Mouse (Mus musculus) cerebellum, adult 2 months (tissue): Measurements from ENCODE around the gene Ubl4b.

Source experiments
- CTCF ChIP-seq: fragments of 200-500 bp; IDR thresholded peaks from 2 replicates; pipeline ENCODE4 v1.5.1; 2011; ENCODE audit warnings: low read depth, mild to moderate bottlenecking, control low read depth, low read length, moderate library complexity, borderline replicate concordance; ENCODE audit not compliant: insufficient read depth
- POLR2A ChIP-seq: fragments of 200-500 bp; IDR thresholded peaks from 2 replicates; pipeline ENCODE4 v1.6.1; 2011; ENCODE audit warnings: low read length, control low read depth, borderline replicate concordance; ENCODE audit not compliant: insufficient read depth

DNA sequence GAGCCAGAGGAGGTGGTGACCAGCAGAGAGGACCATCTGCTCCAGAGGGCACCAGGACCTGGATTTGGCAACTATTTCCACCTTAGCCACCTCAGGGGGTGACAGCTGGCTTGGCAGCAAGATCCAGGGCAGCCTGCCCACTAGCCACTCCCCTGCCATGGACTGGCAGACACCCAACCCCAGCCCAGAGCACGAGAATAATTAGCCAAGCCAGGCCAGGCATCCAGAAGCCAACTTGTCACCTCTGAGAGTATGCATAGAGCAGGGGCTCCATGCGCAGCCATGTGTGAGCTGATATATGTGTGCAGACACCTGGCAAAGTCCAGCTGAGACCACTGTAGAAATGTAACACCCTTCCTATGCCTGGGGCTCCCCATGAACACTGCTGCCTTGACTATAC lies 7.9 kb downstream of the Ubl4b start:
- no peak for TF ChIP-seq CTCF
- TF ChIP-seq POLR2A = no peak
